Mouse (Mus musculus) R1 (cell line): ENCODE measurements around the gene Coro2b.
"Not testable (repeated sequence)": the region's sequence is repeated elsewhere in the genome, so short reads cannot be mapped to it uniquely, and the experiment has no call there.

Experiments
- DNase-seq: peaks from one replicate; pipeline ENCODE4 v3.0.0-alpha.2; 2018; ENCODE audit warnings: low read depth, low spot score

Gene Coro2b

GRCm38 (mm10) chr9:62474206-62474605 lies 62.6 kb downstream of the Coro2b start:
- no peak for DNase-seq

GRCm38 (mm10) chr9:62471541-62472189 lies 65.2 kb downstream of the Coro2b start:
- peak; percentile 54 for DNase-seq

- DNase-seq, result no peak
These were observed 65.8 kb downstream of the Coro2b start for GRCm38 (mm10) chr9:62471041-62471440.

- DNase-seq, result peak; percentile 89
These were observed 66.4 kb downstream of the Coro2b start for GRCm38 (mm10) chr9:62470398-62470797.

GRCm38 (mm10) chr9:62469696-62470095 lies 67.1 kb downstream of the Coro2b start:
- DNase-seq, result no peak

- DNase-seq, result peak; percentile 73
These were observed 67.7 kb downstream of the Coro2b start for GRCm38 (mm10) chr9:62469143-62469542.

GRCm38 (mm10) chr9:62467413-62467784 lies 69.4 kb downstream of the Coro2b start:
- no peak for DNase-seq

- DNase-seq, result no peak
These were observed 70.0 kb downstream of the Coro2b start for GRCm38 (mm10) chr9:62466742-62467412.

- no peak for DNase-seq
These were observed 70.8 kb downstream of the Coro2b start for GRCm38 (mm10) chr9:62466053-62466452.

- no peak for DNase-seq
These were observed 72.1 kb downstream of the Coro2b start for GRCm38 (mm10) chr9:62464727-62465126.

- no peak for DNase-seq
These were observed 75.1 kb downstream of the Coro2b start for GRCm38 (mm10) chr9:62461766-62462165.

GRCm38 (mm10) chr9:62461095-62461494 lies 75.7 kb downstream of the Coro2b start:
- DNase-seq, result peak; percentile 37

GRCm38 (mm10) chr9:62460086-62460485 lies 76.8 kb downstream of the Coro2b start:
- DNase-seq, result peak; percentile 80

- DNase-seq, result no peak
These were observed 78.4 kb downstream of the Coro2b start for GRCm38 (mm10) chr9:62458457-62458856.

- no peak for DNase-seq
These were observed 80.8 kb downstream of the Coro2b start for GRCm38 (mm10) chr9:62456015-62456414.

- DNase-seq, result no peak
These were observed 81.5 kb downstream of the Coro2b start for GRCm38 (mm10) chr9:62455210-62455969.

- no peak for DNase-seq
These were observed 84.4 kb downstream of the Coro2b start for GRCm38 (mm10) chr9:62452373-62452993.

- no peak for DNase-seq
These were observed 85.1 kb downstream of the Coro2b start for GRCm38 (mm10) chr9:62451585-62452372.

GRCm38 (mm10) chr9:62450862-62451261 lies 86.0 kb downstream of the Coro2b start:
- no peak for DNase-seq

GRCm38 (mm10) chr9:62450355-62450754 lies 86.5 kb downstream of the Coro2b start:
- DNase-seq, result no peak

- not testable (repeated sequence) for DNase-seq
These were observed 89.5 kb downstream of the Coro2b start for GRCm38 (mm10) chr9:62447337-62447736.
